Mouse (Mus musculus) limb, embryonic 14.5 days (tissue): ENCODE results near the gene Parp14. TPM values are rescaled to one million over a fixed set of nuclear protein-coding genes. Genes with fewer than 3 reads are reported as not detected.

Source experiments
- ATAC-seq: fragments of 200-750 bp; cut with Nextera tagmentation; 2 replicates; pipeline ENCODE4 v1.8.0; 2017; ENCODE audit warnings: low read depth, moderate number of reproducible peaks, moderate TSS enrichment; ENCODE audit not compliant: low FRiP score
- DNase-seq: peaks from one replicate; pipeline ENCODE4 v3.0.0-alpha.2; 2015; ENCODE audit warnings: low spot score
- H3K27ac ChIP-seq: fragments of 300-500 bp; sonication (generic); replicated peaks from 2 replicates; pipeline ENCODE4 v1.5.1; 2014; ENCODE audit warnings: low read depth, mild to moderate bottlenecking, low read length, moderate library complexity, mixed read lengths
- H3K27me3 ChIP-seq: fragments of 300-500 bp; sonication (generic); 2 replicates; pipeline ENCODE4 v1.6.1; 2014; ENCODE audit warnings: low read length, mixed read lengths; ENCODE audit not compliant: control insufficient read depth, insufficient read depth
- H3K36me3 ChIP-seq: fragments of 300-500 bp; sonication (generic); 2 replicates; pipeline ENCODE4 v1.6.1; 2014; ENCODE audit warnings: mild to moderate bottlenecking, low read length, moderate library complexity, mixed read lengths; ENCODE audit not compliant: control insufficient read depth, insufficient read depth
- H3K4me1 ChIP-seq: fragments of 300-500 bp; sonication (generic); 2 replicates; pipeline ENCODE4 v1.6.1; 2014; ENCODE audit warnings: antibody characterized with exemption, low read length, mixed read lengths; ENCODE audit not compliant: control insufficient read depth, insufficient read depth
- H3K4me2 ChIP-seq: fragments of 300-500 bp; sonication (generic); replicated peaks from 2 replicates; pipeline ENCODE4 v1.6.1; 2014; ENCODE audit warnings: low read depth, mild to moderate bottlenecking, low read length, moderate library complexity; ENCODE audit not compliant: severe bottlenecking
- H3K4me3 ChIP-seq: fragments of 300-500 bp; sonication (generic); replicated peaks from 2 replicates; pipeline ENCODE4 v1.5.1; 2014; ENCODE audit warnings: low read length
- H3K9ac ChIP-seq: fragments of 300-500 bp; sonication (generic); 2 replicates; pipeline ENCODE4 v1.6.1; 2014; ENCODE audit warnings: mild to moderate bottlenecking, low read depth, low read length, moderate library complexity; ENCODE audit not compliant: severe bottlenecking
- H3K9me3 ChIP-seq: fragments of 300-500 bp; sonication (generic); 2 replicates; pipeline ENCODE4 v1.6.1; 2016; ENCODE audit warnings: low read length; ENCODE audit not compliant: control insufficient read depth
- POLR2A ChIP-seq: fragments of 200-500 bp; IDR thresholded peaks from 2 replicates; pipeline ENCODE4 v1.8.0; 2012; ENCODE audit warnings: inconsistent platforms, mild to moderate bottlenecking, moderate library complexity, borderline replicate concordance; ENCODE audit not compliant: insufficient read depth, insufficient read length; ENCODE audit errors: extremely low read depth
- WGBS: fragments of 180-500 bp; shearing (Covaris S2); extraction: QIAGEN DNeasy Blood & Tissue Kit; methylation state at CpG from one replicate; pipeline ENCODE4 v1.1.7; 2014; 5-methylcytosine and 5-hydroxymethylcytosine counted together
- polyA plus RNA-seq, 2 experiments: library from polyadenylated mRNA; depleted of rRNA in 1 of 2; stranded (reverse) in 1 of 2; unstranded in 1 of 2; fragments of >200 nt; fragmentation: Nextera tagmentation in 1 of 2; extraction: Ambion mirVana in 1 of 2; gene quantifications; 2 replicates each; pipeline versions ENCODE4 v1.2.1 to v1.2.3; 2012 to 2014

Gene Parp14
- polyA plus RNA-seq, 2 experiments: 0.67 to 1.1 TPM

GRCm38 (mm10) chr16:35907432-35908201, 36.3 kb upstream of the Parp14 start:
- H3K9me3 ChIP-seq: no peaks in the 10 kb centered on the region
- no peak overlapping the region for H3K4me2 ChIP-seq
- 65% methylated on average over 4 of the region's 4 CpGs for WGBS
- no peaks in the 10 kb centered on the region for H3K4me1 ChIP-seq
- H3K9ac ChIP-seq: no peak overlapping the region
- H3K36me3 ChIP-seq: no peaks in the 10 kb centered on the region
- no peak for TF ChIP-seq POLR2A
- no peaks in the 10 kb centered on the region for H3K27me3 ChIP-seq
- no peak overlapping the region for H3K27ac ChIP-seq
- no peak for ATAC-seq
- no peak overlapping the region for H3K4me3 ChIP-seq
- no peak for DNase-seq

GRCm38 (mm10) chr16:35906887-35907286, 35.5 kb upstream of the Parp14 start:
- H3K36me3 ChIP-seq: no peaks in the 10 kb centered on the region
- DNase-seq (no peak), ATAC-seq (no peak)
- H3K9ac ChIP-seq: no peak overlapping the region
- H3K27me3 ChIP-seq: no peaks in the 10 kb centered on the region
- no peak overlapping the region for H3K27ac ChIP-seq
- WGBS: 79% methylated on average over 7 of the region's 7 CpGs
- no peak for TF ChIP-seq POLR2A
- no peaks in the 10 kb centered on the region for H3K4me1 ChIP-seq
- no peaks in the 10 kb centered on the region for H3K9me3 ChIP-seq
- no peak overlapping the region for H3K4me2 ChIP-seq
- H3K4me3 ChIP-seq: no peak overlapping the region

GRCm38 (mm10) chr16:35905819-35906485, 34.6 kb upstream of the Parp14 start:
- DNase-seq (no peak), ATAC-seq (no peak)
- no peak overlapping the region for H3K4me3 ChIP-seq
- 71% methylated on average over 6 of the region's 6 CpGs for WGBS
- H3K27ac ChIP-seq: no peak overlapping the region
- H3K9me3 ChIP-seq: no peaks in the 10 kb centered on the region
- H3K36me3 ChIP-seq: no peaks in the 10 kb centered on the region
- H3K4me2 ChIP-seq: no peak overlapping the region
- no peaks in the 10 kb centered on the region for H3K27me3 ChIP-seq
- H3K9ac ChIP-seq: no peak overlapping the region
- TF ChIP-seq POLR2A: no peak
- no peaks in the 10 kb centered on the region for H3K4me1 ChIP-seq

GRCm38 (mm10) chr16:35905355-35905754, 34.0 kb upstream of the Parp14 start:
- DNase-seq (no peak), ATAC-seq (no peak)
- Histone ChIP-seq H3K4me3 (no peak overlapping the region), H3K9me3 (no peaks in the 10 kb centered on the region), H3K4me2 (no peak overlapping the region), H3K36me3 (no peaks in the 10 kb centered on the region), H3K27me3 (no peaks in the 10 kb centered on the region), H3K9ac (no peak overlapping the region), H3K4me1 (no peaks in the 10 kb centered on the region), H3K27ac (no peak overlapping the region)
- 60% methylated on average over 3 of the region's 3 CpGs for WGBS
- no peak for TF ChIP-seq POLR2A

GRCm38 (mm10) chr16:35904121-35904736, 32.9 kb upstream of the Parp14 start:
- no peak overlapping the region for H3K27ac ChIP-seq
- no peak overlapping the region for H3K4me2 ChIP-seq
- ATAC-seq (no peak), DNase-seq (no peak)
- no peaks in the 10 kb centered on the region for H3K4me1 ChIP-seq
- no peak for TF ChIP-seq POLR2A
- H3K9ac ChIP-seq: no peak overlapping the region
- H3K4me3 ChIP-seq: no peak overlapping the region
- WGBS: 74% methylated on average over 4 of the region's 4 CpGs
- H3K27me3 ChIP-seq: no peaks in the 10 kb centered on the region
- no peaks in the 10 kb centered on the region for H3K9me3 ChIP-seq
- H3K36me3 ChIP-seq: no peaks in the 10 kb centered on the region
